Mouse (Mus musculus) cerebellum, adult 9-10 months (tissue): ENCODE data around the gene Lrch4.
"Not testable (repeated sequence)": the region's sequence is repeated elsewhere in the genome, so short reads cannot be mapped to it uniquely, and the experiment has no call there.

Source experiments
- DNase-seq: peaks from one replicate; pipeline ENCODE4 v3.0.0; 2022

The Lrch4 gene

GRCm38 (mm10) chr5:137613550-137613949 lies 15.4 kb upstream of the Lrch4 start, which contains the start of gene Pcolce:
Gene Pcolce (minus strand): TSS chr5:137613784.
- no peak for DNase-seq

DNA sequence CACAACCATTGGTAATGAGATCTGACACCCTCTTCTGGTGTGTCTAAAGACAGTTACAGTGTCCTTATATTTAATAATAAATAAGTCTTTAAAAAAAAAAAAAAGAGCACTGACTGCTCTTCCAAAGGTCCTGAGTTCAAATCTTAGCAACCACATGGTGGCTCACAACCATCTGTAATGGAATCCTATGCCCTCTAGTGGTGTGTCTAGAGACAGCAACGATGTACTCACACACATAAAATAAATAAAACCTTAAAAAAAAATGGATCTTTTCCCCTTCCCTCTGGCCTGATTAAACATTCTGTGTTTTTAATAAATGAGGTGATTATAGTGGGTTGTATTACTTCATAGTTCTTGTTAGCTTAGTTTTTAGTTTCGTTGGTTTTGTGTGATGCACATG lies 14.0 kb upstream of the Lrch4 start:
- not testable (repeated sequence) for DNase-seq

GRCm38 (mm10) chr5:137615347-137615746 lies 13.6 kb upstream of the Lrch4 start:
- no peak for DNase-seq

- DNase-seq: no peak
Observed at GRCm38 (mm10) chr5:137623937-137624530, 4.9 kb upstream of the Lrch4 start.

- no peak for DNase-seq
Observed at GRCm38 (mm10) chr5:137627991-137628390, 930 bp upstream of the Lrch4 start.

DNA sequence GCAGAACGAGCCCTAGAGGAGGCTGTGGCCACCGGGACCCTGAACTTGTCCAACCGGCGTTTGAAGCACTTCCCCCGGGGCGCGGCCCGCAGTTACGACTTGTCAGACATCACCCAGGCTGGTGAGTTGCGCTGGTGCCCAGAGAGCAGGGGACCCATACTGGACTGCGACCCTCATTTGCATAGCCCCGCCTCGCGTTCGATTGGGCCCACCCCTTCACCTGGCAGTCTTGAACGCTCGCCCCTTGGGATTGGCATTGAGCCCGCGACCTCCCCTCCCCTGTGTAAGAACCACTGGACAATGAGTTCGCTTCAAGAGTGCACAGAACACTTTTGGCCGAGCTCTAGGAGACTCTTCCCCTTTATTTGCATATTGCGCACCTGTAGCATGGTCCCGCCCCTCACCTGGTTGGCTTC lies 393 bp downstream of the Lrch4 start:
- peak; percentile 80 for DNase-seq

DNA sequence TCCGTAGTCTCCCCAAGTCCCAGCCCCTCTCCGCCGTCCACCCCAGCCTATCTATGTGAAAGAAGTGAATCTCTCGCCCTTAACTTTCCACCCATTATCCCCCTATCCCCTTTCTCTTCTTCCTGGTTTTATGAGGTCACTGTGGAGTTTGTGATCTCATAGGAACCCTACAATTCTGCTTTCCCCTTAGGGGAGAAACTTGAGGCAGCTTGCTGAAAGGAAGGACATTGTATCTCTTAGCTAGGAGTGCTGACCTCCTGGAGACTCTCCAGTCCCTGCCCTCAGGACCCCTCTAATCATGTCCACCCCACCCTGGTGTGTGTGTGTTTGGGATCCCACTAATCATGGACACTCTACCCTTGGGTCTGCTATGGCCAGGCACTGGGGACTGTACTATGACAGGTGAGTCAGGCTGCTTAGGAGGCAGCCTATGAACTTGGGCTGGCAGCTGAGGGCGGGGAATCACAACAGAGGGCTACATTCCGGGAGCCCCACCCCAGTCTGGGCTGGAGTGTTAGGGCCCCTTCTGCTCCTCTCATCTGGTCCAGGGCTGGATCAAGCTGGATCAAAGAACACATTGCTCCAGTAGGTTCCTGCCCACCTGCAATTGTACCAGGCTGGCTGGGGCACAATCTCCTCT lies 1.1 kb downstream of the Lrch4 start:
- DNase-seq: peak; percentile 44

DNA sequence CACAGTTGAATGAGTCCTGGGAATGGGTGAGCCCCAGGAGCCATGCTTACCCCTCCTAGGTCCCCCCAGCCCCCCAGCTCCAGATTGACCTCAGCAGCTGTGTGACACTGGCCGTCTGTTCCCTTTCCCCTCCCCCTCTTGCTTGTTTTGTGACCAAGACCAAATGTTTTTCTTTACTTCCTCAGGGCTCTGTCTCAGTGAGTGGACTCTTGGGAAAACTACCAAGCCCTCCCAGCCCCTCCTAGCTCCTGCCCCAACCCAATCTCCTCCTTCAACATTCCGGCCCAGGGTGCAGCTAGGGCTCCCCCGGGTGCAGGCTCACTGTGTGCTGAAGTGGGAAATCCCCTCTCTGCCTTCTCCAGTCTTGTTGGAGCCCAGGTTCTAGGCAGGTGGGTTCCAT lies 1.7 kb downstream of the Lrch4 start:
- DNase-seq: peak; percentile 38

- no peak for DNase-seq
Observed at GRCm38 (mm10) chr5:137631171-137631570, 2.2 kb downstream of the Lrch4 start.

- DNase-seq: no peak
Observed at GRCm38 (mm10) chr5:137631591-137631990, 2.7 kb downstream of the Lrch4 start.

GRCm38 (mm10) chr5:137633397-137634084 lies 4.6 kb downstream of the Lrch4 start:
- DNase-seq: no peak

- no peak for DNase-seq
Observed at GRCm38 (mm10) chr5:137639472-137639871, 10.6 kb downstream of the Lrch4 start.

DNA sequence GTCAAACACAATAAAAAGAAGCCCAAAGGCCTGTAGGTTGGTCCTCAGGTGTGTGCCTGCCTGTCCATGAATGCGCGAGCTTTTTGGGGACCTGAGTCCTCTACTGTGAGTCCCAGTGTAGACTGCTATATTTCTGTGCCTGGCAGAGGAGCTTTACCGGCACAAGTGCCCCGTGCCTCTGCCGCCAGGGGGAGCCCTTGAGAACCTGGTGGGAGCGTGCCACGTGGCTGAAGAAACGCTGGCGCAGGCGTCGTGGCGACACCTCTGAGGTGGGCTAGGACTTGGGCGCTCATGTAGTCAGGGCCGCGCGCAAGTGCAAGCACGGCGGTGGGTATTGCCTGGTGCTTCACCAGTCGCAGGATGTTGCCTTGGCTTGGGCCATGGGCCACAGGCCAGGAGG lies 12.1 kb downstream of the Lrch4 start, which contains the start of gene Sap25:
Gene Sap25 (plus strand): TSS at position 281 of the 400 bp plus-strand sequence.
- no peak for DNase-seq

DNA sequence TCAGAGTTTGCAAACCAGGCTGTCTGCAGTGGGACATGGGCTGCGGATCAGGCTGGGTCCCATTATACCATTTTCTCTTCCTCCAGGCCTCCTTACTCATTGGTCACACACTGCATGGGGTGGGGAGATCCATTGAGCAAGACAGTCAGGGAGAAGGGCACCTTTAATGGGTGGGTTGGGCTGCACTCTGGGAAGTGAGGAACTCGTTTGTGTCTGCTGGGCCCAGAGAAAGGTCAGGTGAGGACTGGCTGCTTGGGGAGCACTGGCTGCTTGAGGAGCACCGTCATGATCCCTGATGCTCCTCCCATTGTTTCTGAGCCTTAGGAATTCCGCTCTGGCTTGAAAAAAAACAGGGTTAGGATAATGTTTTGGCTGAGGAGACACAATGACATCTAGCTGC lies 14.0 kb downstream of the Lrch4 start:
- DNase-seq: no peak

- DNase-seq: no peak
Observed at GRCm38 (mm10) chr5:137644484-137644883, 15.6 kb downstream of the Lrch4 start.

GRCm38 (mm10) chr5:137645091-137645651 lies 16.2 kb downstream of the Lrch4 start:
- DNase-seq: no peak

- DNase-seq: no peak
Observed at GRCm38 (mm10) chr5:137645652-137646091, 16.8 kb downstream of the Lrch4 start, which contains the start of gene Irs3. Gene Irs3 (minus strand): TSS chr5:137645714.

DNA sequence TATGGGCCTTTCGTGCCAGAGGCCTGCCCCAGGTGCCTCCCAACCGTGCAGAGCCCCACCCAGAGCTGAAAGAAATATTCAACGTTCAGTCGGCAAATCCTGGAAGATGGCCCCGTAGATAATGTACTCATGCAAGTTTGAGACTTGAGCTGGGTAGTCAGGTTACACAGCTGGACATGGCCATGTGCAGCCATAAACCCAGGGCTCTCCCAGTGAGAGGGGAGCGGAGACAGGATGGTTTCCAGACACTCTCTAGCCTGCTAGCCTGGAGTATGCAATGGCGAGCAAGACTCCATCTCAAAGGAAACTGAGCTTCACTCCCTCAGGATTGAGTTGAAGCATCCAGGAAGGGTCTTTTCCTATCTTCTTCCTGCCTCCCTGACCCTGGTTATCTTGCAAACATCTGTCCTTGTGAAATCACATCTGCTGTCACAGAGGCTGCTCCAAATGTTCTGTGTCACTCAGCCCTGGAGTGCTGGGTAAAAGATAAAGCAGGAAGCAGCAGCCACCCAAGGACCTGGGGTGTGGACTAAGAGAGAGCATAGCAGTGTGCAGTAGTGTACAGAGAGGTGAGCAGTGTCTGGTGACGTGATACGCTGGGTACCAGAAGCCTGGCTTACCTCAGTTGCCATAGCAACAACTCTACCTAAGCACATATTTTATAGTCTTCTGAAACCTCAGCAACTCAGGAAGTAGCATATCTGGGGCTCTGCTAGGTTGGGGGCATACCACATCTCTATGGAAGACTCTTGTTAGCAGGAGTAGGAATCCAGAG lies 19.1 kb downstream of the Lrch4 start:
- no peak for DNase-seq

DNA sequence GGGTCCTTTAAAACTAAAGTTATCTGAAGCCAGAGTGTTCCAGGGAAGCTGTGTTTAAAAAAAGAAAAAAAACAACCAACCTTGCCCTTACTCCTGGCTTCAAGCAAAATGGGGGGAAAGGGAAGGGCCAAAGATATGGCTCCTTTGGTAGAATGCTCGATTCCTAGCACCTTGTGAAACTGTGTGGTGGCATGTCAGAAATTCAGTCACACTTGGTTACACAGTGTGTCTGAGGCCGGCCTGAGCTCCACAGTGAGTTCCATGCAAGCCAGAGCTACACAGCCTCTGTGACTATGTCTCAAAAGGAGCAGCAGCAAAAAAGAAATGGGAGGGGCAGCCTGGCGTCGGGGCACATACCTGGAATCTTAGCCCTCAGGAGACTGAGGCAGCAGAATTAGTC lies 20.3 kb downstream of the Lrch4 start:
- no peak for DNase-seq

GRCm38 (mm10) chr5:137649669-137650571 lies 21.0 kb downstream of the Lrch4 start:
- no peak for DNase-seq

DNA sequence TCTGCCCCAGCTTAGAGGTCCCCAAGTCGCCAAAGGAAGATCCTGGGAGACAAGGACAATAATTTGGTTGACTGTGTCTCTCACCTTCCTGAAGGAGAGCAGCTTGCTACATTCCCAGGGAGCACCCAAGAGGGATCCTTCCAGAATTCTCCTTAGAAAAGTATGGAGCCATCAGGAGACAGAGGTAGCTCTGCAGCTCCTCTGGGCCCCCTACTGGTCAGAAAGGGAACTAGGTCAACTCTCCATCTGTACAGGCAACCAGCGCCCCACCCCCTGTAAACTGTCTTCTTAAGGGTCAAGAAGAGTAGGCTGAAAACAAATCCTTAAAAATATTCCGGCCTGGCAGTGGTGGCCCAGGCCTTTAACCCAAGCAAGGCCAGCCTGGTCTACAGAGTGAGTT lies 23.6 kb downstream of the Lrch4 start:
- peak; percentile 86 for DNase-seq

DNA sequence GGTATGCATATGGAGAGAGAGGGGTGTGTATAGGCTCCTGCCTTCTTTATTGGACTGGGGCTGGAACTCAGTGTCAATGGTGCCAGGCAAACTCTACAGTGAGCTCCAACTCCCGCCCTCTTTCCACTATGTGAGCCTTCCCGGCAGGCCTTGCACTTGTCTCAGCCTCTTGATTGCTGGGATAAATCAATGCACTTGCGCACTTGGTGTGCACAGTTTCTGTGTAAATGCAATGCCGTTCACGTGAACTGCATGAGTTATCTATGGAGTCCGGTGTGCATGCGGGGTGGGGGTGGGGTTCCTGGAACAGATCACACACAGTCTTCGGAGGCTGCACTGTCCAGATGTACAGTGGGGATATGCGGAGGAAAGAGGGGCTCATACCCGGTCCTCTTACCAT lies 24.4 kb downstream of the Lrch4 start:
- no peak for DNase-seq
